Mouse (Mus musculus) thymus, adult 18-20 months (tissue): Measurements from ENCODE around the gene Ascl5.
A peak's percentile ranks its signal among the peaks of the same experiment; 100 is the strongest.

ENCODE experiments used
- DNase-seq, 2 experiments: peaks; one replicate each; pipeline ENCODE4 v3.0.0; 2022; ENCODE audit warnings: mixed read lengths in 2 of 2

Ascl5 gene

GRCm38 (mm10) chr1:136052547-136052946 is 1.9 kb downstream of the Ascl5 start, which contains the start of gene Cacna1s:
Gene Cacna1s, plus strand, starts transcription at chr1:136052750.
- DNase-seq = no peak

GRCm38 (mm10) chr1:136055771-136056170 is 5.2 kb downstream of the Ascl5 start:
- DNase-seq = no peak

GRCm38 (mm10) chr1:136058594-136058993 is 8.0 kb downstream of the Ascl5 start:
- DNase-seq = no peak

GRCm38 (mm10) chr1:136061041-136061789 is 10.6 kb downstream of the Ascl5 start:
- DNase-seq = peak; percentile 7 to 28

GRCm38 (mm10) chr1:136061790-136062141 is 11.2 kb downstream of the Ascl5 start:
- DNase-seq = no peak

GRCm38 (mm10) chr1:136063991-136064390 is 13.4 kb downstream of the Ascl5 start:
- no peak for DNase-seq

GRCm38 (mm10) chr1:136066621-136067020 is 16.0 kb downstream of the Ascl5 start:
- no peak for DNase-seq

GRCm38 (mm10) chr1:136067579-136067978 is 17.0 kb downstream of the Ascl5 start:
- DNase-seq = no peak

GRCm38 (mm10) chr1:136076086-136076485 is 25.5 kb downstream of the Ascl5 start:
- DNase-seq = no peak

- no peak for DNase-seq
These were observed 27.1 kb downstream of the Ascl5 start for GRCm38 (mm10) chr1:136077656-136078055.

- DNase-seq = no peak
These were observed 30.6 kb downstream of the Ascl5 start for GRCm38 (mm10) chr1:136081161-136081560.

GRCm38 (mm10) chr1:136085988-136086685 is 35.5 kb downstream of the Ascl5 start:
- no peak for DNase-seq

- no peak for DNase-seq
These were observed 39.0 kb downstream of the Ascl5 start for GRCm38 (mm10) chr1:136089368-136090165.

- DNase-seq = no peak
These were observed 43.1 kb downstream of the Ascl5 start for GRCm38 (mm10) chr1:136093726-136094125.

GRCm38 (mm10) chr1:136094807-136095206 is 44.2 kb downstream of the Ascl5 start:
- DNase-seq = no peak
